Mouse (Mus musculus): ENCODE measurements around the gene Il17a. TPM values are rescaled to one million over a fixed set of nuclear protein-coding genes. Genes with fewer than 3 reads are reported as not detected.

The Il17a gene
- total RNA-seq (2023; ENCODE audit: inconsistent age), result not detected in 4 replicates

DNA sequence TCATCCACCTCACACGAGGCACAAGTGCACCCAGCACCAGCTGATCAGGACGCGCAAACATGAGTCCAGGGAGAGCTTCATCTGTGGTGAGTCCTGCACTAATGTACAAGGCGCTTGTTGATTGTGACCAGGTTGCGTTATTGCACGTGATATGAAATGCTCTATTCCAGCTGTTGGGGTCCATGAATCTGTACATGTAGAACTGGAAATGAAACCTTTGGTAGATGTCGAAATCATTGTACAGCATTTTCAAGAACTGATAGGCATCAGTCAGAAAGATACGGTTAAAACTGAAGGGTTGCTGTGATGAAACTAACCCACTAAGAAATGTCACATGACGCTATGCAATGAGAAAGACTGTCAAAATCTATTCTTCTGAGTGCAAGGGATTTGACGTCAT is at the start of gene Il17a:
Gene Il17a (plus strand): TSS at position 3 of the 400 bp plus-strand sequence.

Other genes with a start within 250 kb of the Il17a start
- not detected in 4 replicates for gene Pkhd1, start 112.8 kb upstream of the Il17a start, total RNA-seq (2023; ENCODE audit: inconsistent age)
- 0.66 to 1.9 TPM (median 1.0 TPM) in 3 of 4 replicates, not detected in the other for gene Il17f, start 59.7 kb downstream of the Il17a start, total RNA-seq (2023; ENCODE audit: inconsistent age)
- gene Mcm3, start 89.4 kb downstream of the Il17a start, total RNA-seq (2023; ENCODE audit: inconsistent age), result 52.3 to 61.9 TPM (median 56.3 TPM) in 4 replicates
- 1.6 to 2.4 TPM (median 2.2 TPM) in 4 replicates for gene Paqr8, start 159.7 kb downstream of the Il17a start, total RNA-seq (2023; ENCODE audit: inconsistent age)
- gene Efhc1, start 220.7 kb downstream of the Il17a start, total RNA-seq (2023; ENCODE audit: inconsistent age), result 0.54 to 1.4 TPM (median 0.74 TPM) in 3 of 4 replicates, not detected in the other